Mouse (Mus musculus): ENCODE results near the gene Tmem176b.

DNA sequence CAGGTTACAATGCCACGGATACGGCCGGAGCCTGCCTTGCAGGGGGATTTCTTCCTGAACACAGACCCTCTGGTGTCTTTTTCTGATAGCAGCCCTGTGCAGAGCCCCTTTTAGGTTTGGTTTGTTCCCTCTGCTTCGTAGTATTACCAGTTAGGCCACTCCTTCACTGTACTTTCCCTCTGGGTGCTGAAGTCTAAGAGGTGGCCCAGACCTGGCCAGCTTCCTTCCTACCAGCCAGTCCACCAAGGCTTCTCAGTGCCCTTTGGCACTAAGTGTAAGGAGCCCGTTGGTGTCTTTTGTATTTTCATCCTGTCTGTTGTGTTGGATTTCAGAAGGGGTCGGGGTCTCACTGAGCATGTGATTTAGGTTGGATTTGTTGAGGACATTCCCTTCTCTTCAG is 34.2 kb upstream of the Tmem176b start:
- no peak for TF ChIP-seq POLR2A (IDR thresholded peaks at IDR 0.05; ENCODE audit: borderline replicate concordance, control insufficient read depth, low read depth, low read length)
- no peak for TF ChIP-seq CTCF (IDR thresholded peaks at IDR 0.05; ENCODE audit: control insufficient read depth, insufficient read depth, low read length)
